Mouse (Mus musculus): ENCODE measurements around the gene Tfe3.

Tfe3 gene

DNA sequence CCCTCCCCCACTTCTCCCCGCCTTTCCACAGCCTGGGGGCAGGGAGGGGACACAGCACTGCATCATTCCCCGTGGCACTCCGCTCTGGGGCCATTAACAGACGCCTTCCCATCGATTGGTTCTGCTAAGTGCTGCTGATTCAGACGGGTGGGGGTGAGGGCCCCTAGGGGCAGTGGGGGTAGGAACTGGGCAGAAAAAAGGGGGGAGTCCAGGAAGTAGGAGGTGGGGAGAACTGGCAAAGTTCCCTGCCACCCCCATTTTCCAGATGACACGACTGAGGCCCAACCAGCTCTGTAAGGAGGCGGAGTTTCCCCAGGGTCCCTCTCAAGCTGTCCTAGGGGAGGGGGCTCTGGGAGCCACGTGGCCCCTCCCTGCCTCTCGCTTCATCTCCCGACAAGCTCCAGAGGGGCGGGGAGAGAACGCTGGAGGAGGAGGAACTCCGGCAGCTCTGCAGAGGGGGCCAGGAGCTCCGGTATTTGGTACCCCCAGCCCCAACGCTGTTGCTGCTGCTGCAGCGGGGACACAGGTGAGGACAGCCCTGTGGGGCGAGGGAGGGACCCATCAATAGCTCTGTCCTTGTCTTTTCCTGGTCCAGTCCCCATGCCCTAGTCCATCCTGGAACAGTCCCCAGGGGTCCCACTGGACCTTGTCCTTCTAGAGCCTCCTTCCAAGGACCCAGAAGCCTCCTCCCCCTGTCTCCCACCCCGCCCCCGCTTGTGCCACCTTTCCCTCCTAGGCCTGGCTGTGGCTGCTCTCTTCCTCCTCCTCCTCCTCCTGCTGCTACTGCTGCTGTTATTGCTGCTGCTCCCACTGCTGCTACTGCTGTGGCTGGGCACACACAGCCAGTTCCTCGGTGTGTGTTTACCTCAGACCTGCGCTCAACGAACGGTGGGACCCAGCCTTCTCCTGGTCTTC, 59.8 kb downstream of the Tfe3 start, which contains the start of gene Kcnd1:
Gene Kcnd1, plus strand, starts transcription at position 425 of the 915 bp plus-strand sequence.
- DNase-seq (ENCODE audit: low spot score), result no peak
